Mouse (Mus musculus): ENCODE data around the gene Tmc2.

Tmc2 gene

DNA sequence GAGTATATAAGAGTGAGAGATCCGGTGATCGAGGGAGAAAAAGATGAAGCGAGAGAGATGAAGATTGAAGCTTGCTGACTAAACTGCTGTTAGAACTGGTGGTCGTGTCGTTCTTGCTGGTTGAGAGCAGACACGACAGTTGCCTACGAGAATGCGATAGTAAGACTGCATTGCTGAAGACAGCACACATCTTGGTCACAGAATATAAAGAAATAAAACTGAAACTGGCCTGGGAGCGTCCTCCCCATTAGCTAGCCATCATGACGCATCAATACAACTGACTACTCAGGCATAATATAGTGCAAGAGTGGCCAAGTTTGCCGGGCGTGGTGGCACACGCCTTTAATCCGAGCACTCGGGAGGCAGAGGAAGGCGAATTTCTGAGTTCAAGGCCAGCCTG lies at the start of gene Tmc2:
Gene Tmc2, plus strand, starts transcription at position 301 of the 400 bp plus-strand sequence.
- DNase-seq (ENCODE audit: extremely low read depth, insufficient read length, low spot score), result no peak

GRCm38 (mm10) chr2:130146089-130146668 lies 48.8 kb upstream of the Tmc2 start:
- no peak for DNase-seq (ENCODE audit: extremely low read depth, insufficient read length, low spot score)

GRCm38 (mm10) chr2:130155171-130155570 lies 39.8 kb upstream of the Tmc2 start:
- no peak for DNase-seq (ENCODE audit: extremely low read depth, insufficient read length, low spot score)

GRCm38 (mm10) chr2:130155851-130156250 lies 39.1 kb upstream of the Tmc2 start:
- no peak for DNase-seq (ENCODE audit: extremely low read depth, insufficient read length, low spot score)

DNA sequence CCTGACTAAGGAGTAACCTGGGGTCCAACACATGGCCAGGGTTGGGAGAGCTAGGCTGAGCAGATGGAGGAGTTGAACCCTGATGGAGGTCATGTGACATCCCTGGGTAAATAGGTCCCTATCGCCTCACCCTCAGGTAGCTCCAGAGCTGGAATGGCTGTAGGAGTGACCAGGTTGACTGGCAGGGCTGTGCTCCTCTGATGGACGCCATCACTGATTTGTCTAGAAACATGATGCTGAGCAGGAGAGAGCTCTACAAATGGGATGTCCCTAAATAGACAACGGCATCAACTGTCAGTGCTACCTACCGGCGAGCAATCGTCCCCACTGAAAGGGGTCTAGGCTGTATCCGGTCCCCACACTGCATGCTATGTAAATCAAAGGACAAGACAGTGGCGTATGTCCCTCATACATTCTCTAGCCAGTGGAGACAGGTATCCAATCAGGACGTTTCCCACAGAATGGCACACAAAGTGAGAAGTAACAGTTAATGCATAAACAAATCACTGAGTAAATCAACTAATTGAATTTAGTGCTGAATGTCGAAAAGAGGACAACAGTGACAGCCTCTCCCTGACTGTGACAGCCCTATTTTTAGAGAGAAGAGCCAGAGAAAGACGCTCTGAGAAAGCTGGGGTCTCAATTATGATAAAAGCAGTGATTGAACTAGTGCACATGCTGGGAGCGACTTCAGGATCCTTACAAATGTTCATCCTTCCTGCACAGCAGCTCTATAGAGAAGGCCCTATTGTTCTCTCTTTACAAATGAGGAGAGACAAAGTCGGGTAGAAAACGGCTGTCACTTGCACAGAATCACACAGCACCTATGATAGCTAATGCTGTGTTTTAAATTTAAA lies 37.5 kb upstream of the Tmc2 start:
- DNase-seq (ENCODE audit: extremely low read depth, insufficient read length, low spot score), result no peak

GRCm38 (mm10) chr2:130158088-130158437 lies 36.9 kb upstream of the Tmc2 start:
- no peak for DNase-seq (ENCODE audit: extremely low read depth, insufficient read length, low spot score)

GRCm38 (mm10) chr2:130162701-130163100 lies 32.3 kb upstream of the Tmc2 start:
- DNase-seq (ENCODE audit: extremely low read depth, insufficient read length, low spot score), result no peak

DNA sequence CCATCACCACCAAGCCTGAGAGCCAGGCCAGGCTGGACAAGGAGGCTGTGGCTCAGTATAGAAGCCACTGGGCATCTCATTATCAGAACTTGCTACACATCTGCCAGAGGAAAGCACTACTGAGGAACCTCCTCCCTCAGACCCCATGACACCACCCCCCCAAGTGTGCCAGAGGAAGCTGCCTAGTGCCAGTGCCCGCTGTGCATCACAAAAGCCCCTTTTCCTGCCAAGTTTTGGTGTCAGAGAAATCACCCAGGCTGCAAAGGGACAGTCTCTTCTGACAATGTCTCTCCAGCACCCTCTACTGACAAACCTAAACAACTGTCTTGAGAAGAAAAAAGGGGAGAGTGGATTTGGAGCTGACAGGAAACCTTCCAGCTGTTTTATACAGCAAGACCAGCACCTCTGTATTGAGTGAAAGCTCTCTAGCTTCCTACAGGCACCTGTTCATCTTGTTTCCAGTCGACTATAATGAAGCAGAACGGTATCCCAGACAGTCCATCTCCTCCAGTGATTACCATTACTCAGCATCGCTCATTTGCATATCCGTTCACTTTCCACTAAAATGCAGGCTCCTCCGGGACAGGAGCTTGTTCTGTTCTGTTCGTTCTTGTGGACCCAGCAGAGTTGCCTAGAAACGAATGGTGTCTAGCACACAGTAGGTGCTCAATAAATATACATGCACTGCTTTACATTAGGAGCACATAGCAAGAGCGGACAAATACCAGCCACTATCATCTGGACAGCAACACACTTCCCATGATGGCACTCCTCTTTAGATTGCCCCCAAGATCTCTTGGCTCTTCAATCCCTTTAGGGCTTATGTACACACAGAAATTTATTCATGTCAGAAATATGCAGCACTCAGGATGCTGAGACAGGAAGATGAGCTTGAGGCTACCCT lies 28.4 kb upstream of the Tmc2 start:
- no peak for DNase-seq (ENCODE audit: extremely low read depth, insufficient read length, low spot score)

GRCm38 (mm10) chr2:130167861-130168260 lies 27.1 kb upstream of the Tmc2 start:
- DNase-seq (ENCODE audit: extremely low read depth, insufficient read length, low spot score), result no peak

- no peak for DNase-seq (ENCODE audit: extremely low read depth, insufficient read length, low spot score)
Observed at GRCm38 (mm10) chr2:130171674-130172073, 23.3 kb upstream of the Tmc2 start.

DNA sequence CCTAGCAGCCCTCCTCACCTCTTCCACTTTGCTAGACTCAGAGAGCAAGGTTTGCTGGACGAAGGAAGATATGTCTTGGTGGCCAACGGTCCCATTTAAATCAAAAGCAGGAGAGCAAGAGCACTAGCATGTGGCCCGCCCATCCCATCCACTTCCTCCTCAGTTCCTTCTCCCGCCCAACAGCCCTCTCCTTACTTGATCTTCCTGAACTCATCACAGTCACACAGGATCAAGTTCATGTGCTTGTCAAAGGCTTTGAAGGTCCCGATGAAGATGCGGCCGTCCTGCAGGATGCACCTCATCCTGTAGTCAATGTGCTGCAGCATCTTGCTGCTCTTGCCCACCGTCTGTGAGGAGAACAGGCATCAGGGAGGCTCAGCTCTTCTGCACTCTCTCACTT lies 18.2 kb upstream of the Tmc2 start:
- no peak for DNase-seq (ENCODE audit: extremely low read depth, insufficient read length, low spot score)

GRCm38 (mm10) chr2:130178381-130178705 lies 16.7 kb upstream of the Tmc2 start:
- DNase-seq (ENCODE audit: extremely low read depth, insufficient read length, low spot score), result no peak

- DNase-seq (ENCODE audit: extremely low read depth, insufficient read length, low spot score), result peak; percentile 81
Observed at GRCm38 (mm10) chr2:130178706-130179506, 16.1 kb upstream of the Tmc2 start, which contains the start of gene Snrpb. Gene Snrpb (minus strand): TSS chr2:130179403.

DNA sequence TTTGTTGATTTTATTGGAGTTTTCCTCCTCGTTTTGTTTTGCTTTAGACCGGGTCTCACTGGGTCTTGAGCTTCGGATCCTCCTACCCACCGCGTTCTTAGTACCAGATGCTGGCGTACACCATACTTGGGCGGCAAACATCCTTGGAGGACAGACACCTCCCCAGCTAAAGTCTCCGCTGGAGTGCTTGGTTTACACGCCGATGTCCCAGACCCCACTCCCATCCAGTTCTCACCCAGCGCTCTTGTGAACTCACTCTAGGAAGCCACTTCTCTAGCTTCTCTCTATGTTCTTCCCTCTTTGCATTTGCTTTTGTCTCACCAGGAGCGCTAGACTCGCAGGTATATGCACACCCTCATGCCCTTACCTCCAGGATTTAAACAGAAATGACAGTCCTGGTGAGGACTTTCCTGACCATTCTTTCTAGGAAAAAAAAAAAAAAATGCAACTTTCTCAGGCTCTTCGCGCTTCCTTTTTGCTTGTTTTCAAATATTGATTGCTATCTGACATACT lies 15.4 kb upstream of the Tmc2 start:
- DNase-seq (ENCODE audit: extremely low read depth, insufficient read length, low spot score), result no peak

DNA sequence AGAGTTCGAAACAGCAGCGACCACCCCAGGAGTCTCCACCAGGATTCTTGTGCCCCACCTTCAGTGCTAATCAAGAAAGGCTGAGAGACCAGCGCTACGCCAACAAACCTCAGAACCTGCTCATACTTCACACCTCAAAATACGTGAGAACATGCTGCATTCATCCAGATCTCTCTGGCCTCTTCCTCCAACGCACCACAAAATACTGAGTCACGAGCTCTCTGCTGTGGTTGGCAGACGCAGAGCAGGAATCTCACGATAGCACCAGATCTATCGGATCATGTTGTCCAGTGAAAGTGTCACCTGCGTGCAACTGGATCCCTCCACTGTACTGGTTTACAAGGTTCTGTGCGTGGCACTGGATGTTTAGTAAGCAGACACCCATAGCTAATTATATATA lies 6.6 kb upstream of the Tmc2 start:
- DNase-seq (ENCODE audit: extremely low read depth, insufficient read length, low spot score), result no peak

GRCm38 (mm10) chr2:130200961-130201360 lies 6.0 kb downstream of the Tmc2 start:
- no peak for DNase-seq (ENCODE audit: extremely low read depth, insufficient read length, low spot score)

DNA sequence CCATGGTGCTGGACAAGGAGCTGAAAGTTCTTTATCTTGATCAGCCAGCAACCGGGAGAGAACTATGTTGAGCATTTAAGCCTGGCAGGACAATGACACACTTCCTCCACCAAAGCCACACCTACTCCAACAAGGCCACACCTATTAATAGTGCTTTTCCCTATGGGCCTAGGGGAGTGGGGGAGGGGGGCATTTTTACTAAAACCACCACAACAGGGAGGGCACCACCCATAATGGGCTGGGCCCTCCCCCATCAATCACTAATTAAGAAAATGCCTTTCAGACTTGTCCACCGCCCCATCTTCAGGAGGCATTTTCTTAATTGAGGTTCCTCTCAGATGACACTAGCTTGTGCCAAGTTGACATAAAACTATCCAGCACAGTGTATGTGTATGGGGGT lies 12.4 kb downstream of the Tmc2 start:
- DNase-seq (ENCODE audit: extremely low read depth, insufficient read length, low spot score), result no peak

- no peak for DNase-seq (ENCODE audit: extremely low read depth, insufficient read length, low spot score)
Observed at GRCm38 (mm10) chr2:130207996-130208395, 13.0 kb downstream of the Tmc2 start.

DNA sequence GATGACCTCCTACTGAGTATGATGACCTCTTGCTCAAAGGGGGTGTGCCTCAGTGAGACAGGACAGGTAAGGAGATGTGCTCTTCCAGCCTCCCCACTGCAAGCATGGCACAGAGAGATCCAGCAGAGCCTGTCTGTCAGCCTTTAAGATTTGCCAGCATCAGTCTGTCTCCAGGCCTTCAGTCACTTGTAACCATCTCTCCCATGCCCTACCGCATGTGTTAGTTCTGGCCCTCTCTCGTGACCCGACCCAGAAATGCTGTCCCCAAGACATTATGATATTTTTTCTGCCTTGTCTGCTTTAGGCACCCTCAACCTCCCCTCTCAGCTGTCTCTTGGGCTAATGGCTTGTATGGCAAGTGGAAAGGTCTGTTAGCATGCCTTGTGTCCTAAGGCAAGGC lies 14.6 kb downstream of the Tmc2 start:
- DNase-seq (ENCODE audit: extremely low read depth, insufficient read length, low spot score), result no peak

- DNase-seq (ENCODE audit: extremely low read depth, insufficient read length, low spot score), result no peak
Observed at GRCm38 (mm10) chr2:130211581-130211980, 16.6 kb downstream of the Tmc2 start.

All from 3134 (cell line).